Mouse (Mus musculus) thymus, adult 2 months (tissue): ENCODE measurements around the gene Ttc27.

Experiments used
- CTCF ChIP-seq: fragments of 200-500 bp; IDR thresholded peaks from 2 replicates; pipeline ENCODE4 v1.5.1; 2012; ENCODE audit warnings: mild to moderate bottlenecking, control low read depth, low read length, moderate library complexity, borderline replicate concordance; ENCODE audit not compliant: control insufficient read depth, poor library complexity, insufficient read depth; ENCODE audit errors: extremely low read depth
- POLR2A ChIP-seq: fragments of 200-500 bp; IDR thresholded peaks from 2 replicates; pipeline ENCODE4 v1.6.1; 2012; ENCODE audit warnings: mild to moderate bottlenecking, low read length, control low read depth, moderate library complexity; ENCODE audit not compliant: control insufficient read depth, poor library complexity, insufficient read depth; ENCODE audit errors: extremely low read depth

GRCm38 (mm10) chr17:74819711-74820110, 102.2 kb downstream of the Ttc27 start:
- TF ChIP-seq CTCF (no peak), POLR2A (no peak)
